Mouse (Mus musculus): Measurements from ENCODE around the gene Wfdc10.

The Wfdc10 gene

GRCm38 (mm10) chr2:164701761-164702160, 45.9 kb downstream of the Wfdc10 start:
- DNase-seq (ENCODE audit: low spot score): no peak

GRCm38 (mm10) chr2:164704235-164704634, 48.4 kb downstream of the Wfdc10 start:
- no peak for DNase-seq (ENCODE audit: low spot score)

DNA sequence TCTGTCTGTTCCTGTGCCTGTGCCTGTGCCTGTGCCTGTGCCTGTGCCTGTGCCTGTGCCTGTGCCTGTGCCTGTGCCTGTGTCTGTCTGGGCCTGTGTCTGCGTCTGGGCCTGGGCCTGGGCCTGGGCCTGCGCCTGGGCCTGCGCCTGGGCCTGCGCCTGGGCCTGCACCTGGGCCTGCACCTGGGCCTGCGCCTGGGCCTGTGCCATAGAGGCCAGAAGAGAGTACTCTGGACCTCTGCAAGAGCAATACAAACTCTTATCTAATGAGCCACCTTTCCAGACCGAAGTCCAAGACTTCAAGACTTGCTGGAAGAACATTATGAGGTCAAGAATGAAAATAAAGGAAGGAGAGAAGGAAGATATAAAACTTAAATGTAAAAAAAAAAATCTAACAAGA, 49.5 kb downstream of the Wfdc10 start:
- DNase-seq (ENCODE audit: low spot score): no peak

DNA sequence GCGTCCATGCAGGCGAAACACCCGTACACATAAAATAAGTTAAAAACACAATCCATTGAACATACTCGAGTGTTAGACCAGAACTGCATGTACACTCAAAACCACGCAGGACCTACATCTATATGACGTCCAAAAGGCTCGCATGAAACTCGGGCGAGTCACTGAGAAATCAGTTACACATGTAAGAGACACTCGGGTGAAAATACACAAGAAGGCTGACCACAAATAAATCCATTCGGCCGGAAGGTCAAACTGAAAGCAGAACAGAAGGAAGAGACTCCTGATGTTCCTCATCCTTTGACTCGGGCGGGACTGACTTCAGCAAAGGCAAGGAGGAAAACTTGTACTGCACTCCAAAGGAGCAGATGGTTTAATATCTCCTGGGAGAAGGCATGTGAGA, 50.1 kb downstream of the Wfdc10 start:
- DNase-seq (ENCODE audit: low spot score): no peak

Measured in embryo, embryonic 10 days (tissue).